Mouse (Mus musculus) lung, postnatal 25 days (tissue): Measurements from ENCODE around the gene Olfr308.
"Not testable (repeated sequence)": the region's sequence is repeated elsewhere in the genome, so short reads cannot be mapped to it uniquely, and the experiment has no call there.

Source experiments
- DNase-seq: peaks from one replicate; pipeline ENCODE4 v3.0.0; 2022; ENCODE audit warnings: low spot score

Gene Olfr308

DNA sequence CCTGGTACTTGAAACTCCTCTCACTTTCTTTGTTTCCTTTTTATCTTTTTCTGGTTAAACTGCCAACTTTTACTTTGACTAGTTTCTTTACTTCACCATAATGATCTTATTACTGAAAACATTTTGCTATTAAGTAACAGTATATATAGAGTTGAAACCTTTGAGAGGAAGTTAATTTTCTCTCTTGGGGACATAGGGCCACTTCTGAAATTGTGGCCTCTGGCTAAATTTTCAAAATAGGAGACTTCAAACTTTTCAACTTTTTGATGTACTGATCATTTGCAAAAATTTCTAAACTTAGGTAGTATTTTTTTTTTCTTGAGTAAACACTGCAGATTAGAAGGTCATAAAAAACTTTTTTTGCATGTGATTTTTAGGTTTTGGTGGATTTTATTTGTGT, at the start of gene Olfr308:
Olfr308 (minus strand) TSS at position 101 of the 400 bp plus-strand sequence.
- DNase-seq, result no peak

DNA sequence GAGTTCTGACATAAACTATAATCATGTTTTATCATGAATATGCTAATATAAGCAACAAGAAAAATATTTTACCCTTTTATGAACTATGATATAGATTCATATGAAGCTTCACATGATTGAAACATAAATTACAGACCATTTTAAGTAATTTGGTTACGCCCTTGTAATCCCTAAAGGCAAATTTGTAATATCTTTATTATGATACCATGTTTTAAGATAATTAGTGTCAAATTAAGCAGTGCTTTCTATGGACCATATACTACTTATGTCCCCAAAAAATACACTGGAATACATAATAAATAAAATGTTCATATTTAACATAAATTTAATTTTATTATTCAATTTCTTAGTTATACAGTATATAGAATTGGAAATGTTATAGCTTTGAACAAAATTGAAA, 41.4 kb upstream of the Olfr308 start, which contains the start of gene Olfr305:
Olfr305 (minus strand) TSS at position 101 of the 400 bp plus-strand sequence.
- no peak for DNase-seq

DNA sequence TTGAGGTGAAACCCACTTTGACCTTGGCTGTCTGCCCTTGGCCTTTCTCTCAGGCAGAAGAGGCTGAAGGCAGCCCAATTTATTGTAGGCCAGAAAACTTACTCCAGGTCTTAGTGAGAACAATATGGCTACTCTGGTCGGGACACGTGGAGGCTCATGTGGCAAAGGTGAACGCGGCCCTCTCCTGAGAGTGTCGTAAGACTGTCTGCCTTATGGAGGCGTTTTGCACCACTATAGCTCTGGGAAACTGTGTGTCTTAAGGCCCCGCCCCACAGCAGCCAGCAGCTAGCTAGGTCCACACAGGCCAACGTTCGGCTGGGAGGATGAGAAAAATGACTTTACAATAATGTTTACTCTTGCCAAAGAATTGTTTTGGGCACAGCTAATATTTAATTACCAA, 20.9 kb upstream of the Olfr308 start:
- DNase-seq, result not testable (repeated sequence)

- no peak for DNase-seq
Observed at GRCm38 (mm10) chr7:86344253-86344652, 18.8 kb upstream of the Olfr308 start.

DNA sequence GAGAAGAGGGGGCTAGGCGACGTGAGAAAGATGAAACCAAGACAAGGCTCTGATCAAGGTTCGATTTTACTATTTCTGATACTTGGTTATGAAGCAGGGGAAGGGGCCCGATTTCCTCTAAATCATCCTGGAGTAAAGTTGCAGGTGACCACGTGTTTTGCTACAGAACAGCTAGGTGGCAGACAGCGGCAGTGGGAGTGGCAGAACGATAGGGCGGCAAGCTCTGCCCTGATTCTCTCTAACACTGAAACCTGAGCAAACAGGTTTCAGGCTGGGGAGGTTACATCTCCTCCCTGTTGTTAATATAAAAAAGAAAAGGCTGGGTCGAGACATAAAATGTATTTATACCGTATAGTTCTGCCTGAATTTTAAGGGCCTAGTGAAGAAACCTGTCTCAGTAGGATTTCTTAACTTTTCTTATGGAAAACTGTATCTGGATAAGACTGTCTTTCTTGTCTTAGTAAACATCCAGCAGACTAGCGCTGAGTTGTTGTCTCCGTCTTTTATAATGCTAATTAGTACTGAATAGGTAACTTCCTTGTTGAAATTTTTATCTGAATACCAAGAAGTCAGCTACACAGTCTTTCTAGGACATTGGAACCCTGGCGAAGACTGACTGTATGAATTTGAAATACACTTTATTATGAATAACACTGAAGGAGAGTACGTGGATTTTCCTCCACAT, 17.6 kb upstream of the Olfr308 start:
- no peak for DNase-seq

DNA sequence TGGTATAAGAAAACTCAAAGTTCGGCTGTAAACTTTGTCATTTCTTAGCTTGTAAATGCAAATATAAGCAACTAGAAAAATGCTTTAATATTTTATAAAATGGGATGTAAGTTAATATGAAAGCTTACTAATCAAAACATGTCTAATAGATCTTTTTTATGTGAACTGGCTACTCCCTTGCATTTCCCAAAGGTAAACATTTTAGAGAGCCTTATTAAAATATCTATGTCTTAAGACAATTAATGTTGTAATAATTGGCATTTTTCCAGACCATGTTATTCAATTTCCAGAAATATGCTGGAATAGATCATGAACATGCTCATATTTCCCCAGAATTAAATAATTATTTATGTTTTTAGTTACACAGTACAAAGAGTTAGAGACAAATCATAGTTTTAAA, 12.1 kb upstream of the Olfr308 start, which contains the start of gene Olfr307:
Olfr307 (minus strand) TSS at position 101 of the 400 bp plus-strand sequence.
- no peak for DNase-seq

DNA sequence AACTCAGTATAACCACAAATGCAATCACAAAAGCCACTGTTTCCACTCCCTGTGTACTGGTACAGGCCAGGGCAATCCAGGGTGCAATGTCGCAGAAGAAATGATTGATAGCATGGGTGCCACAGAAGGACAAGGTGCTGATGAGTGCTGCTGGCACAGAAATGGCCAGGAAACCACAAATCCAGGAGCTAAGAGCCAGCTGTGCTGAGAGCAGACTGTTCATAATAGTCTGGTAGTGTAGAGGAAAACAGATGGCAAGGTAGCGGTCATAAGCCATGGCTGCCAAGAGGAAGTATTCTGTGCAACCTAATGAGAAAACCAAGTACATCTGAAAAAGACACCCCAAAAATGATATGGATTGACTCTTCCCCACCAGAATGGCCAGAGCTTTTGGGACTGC, 4.1 kb downstream of the Olfr308 start:
- no peak for DNase-seq

- no peak for DNase-seq
Observed at GRCm38 (mm10) chr7:86313608-86314007, 11.8 kb downstream of the Olfr308 start, which contains the start of gene Olfr309. Olfr309 (minus strand) TSS chr7:86313708.

GRCm38 (mm10) chr7:86277072-86277471, 48.4 kb downstream of the Olfr308 start, which contains the start of gene Olfr310:
Olfr310 (minus strand) TSS chr7:86277172.
- no peak for DNase-seq
